Mouse (Mus musculus) heart, postnatal 36 days (tissue): Measurements from ENCODE around the gene Cdkl3. TPM values are rescaled to one million over a fixed set of nuclear protein-coding genes. Genes with fewer than 3 reads are reported as not detected.
"Not testable (repeated sequence)": the region's sequence is repeated elsewhere in the genome, so short reads cannot be mapped to it uniquely, and the experiment has no call there.

Experiments used
- DNase-seq, 2 experiments: peaks; one replicate each; pipeline ENCODE4 v3.0.0; 2021 to 2022
- intact Hi-C: fragments of 180-260 bp; cut with DNase I; formaldehyde crosslinking; loops from one replicate; pipeline ENCODE4 v1.15.1; 2025
- microRNA-seq, 2 experiments: library from miRNA; unstranded; fragments of <30 nt; microRNA quantifications; one replicate each; pipeline ENCODE4 v1.2.0; 2021; ENCODE audit warnings: borderline number of aligned reads in 2 of 2
- total RNA-seq, 2 experiments: library from RNA; stranded (reverse); gene quantifications; 2 replicates each; pipeline ENCODE4 v1.2.3; 2021

Gene Cdkl3
- total RNA-seq, 2 experiments from 2014 or later, result 5.5 to 5.7 TPM

GRCm38 (mm10) chr11:52106438-52106837 is 102.4 kb downstream of the Cdkl3 start:
- intact Hi-C loops, result no loop called here
- no peak for DNase-seq

GRCm38 (mm10) chr11:52108796-52109195 is 104.8 kb downstream of the Cdkl3 start:
- intact Hi-C loops, result no loop called here
- DNase-seq, result no peak

- no peak for DNase-seq
- intact Hi-C loops, result no loop called here
Measured at GRCm38 (mm10) chr11:52109421-52109820, 105.4 kb downstream of the Cdkl3 start.

GRCm38 (mm10) chr11:52115479-52115878 is 111.5 kb downstream of the Cdkl3 start:
- DNase-seq, result no peak
- intact Hi-C loops, result no loop called here

- intact Hi-C loops, DNase-seq: not testable (repeated sequence)
Measured at GRCm38 (mm10) chr11:52116117-52116516, 112.1 kb downstream of the Cdkl3 start.

GRCm38 (mm10) chr11:52117156-52117555 is 113.1 kb downstream of the Cdkl3 start:
- intact Hi-C loops, result no loop called here
- no peak for DNase-seq

- DNase-seq, result not testable (repeated sequence)
- intact Hi-C loops, result loop anchor here (5.0 kb wide), 1 partner anchor 58 kb away; no protein-coding TSS in a partner anchor
Measured at GRCm38 (mm10) chr11:52120415-52120814, 116.4 kb downstream of the Cdkl3 start.

- DNase-seq, result no peak
- intact Hi-C loops, result loop anchor here (5.0 kb wide), 1 partner anchor 60 kb away; no protein-coding TSS in a partner anchor
Measured at GRCm38 (mm10) chr11:52122045-52122444, 118.0 kb downstream of the Cdkl3 start.

- DNase-seq, result no peak
- intact Hi-C loops, result loop anchor here (5.0 kb wide), 1 partner anchor 62 kb away; no protein-coding TSS in a partner anchor
Measured at GRCm38 (mm10) chr11:52124468-52124867, 120.4 kb downstream of the Cdkl3 start.

GRCm38 (mm10) chr11:52127169-52127568 is 123.1 kb downstream of the Cdkl3 start:
- no peak for DNase-seq
- intact Hi-C loops, result no loop called here

GRCm38 (mm10) chr11:52127760-52128159 is 123.7 kb downstream of the Cdkl3 start:
- DNase-seq, result no peak

GRCm38 (mm10) chr11:52128316-52129061 is 124.5 kb downstream of the Cdkl3 start:
- intact Hi-C loops, result no loop called here
- DNase-seq, result no peak

More at GRCm38 (mm10) chr11:52127760-52128159, 123.7 kb downstream of the Cdkl3 start:
- intact Hi-C loops, result no loop called here

- intact Hi-C loops, result no loop called here
- DNase-seq, result no peak
Measured at GRCm38 (mm10) chr11:52129171-52129570, 125.2 kb downstream of the Cdkl3 start.

- peak; percentile 22 to 30 for DNase-seq
- intact Hi-C loops, result no loop called here
Measured at GRCm38 (mm10) chr11:52129621-52130450, 125.8 kb downstream of the Cdkl3 start.

GRCm38 (mm10) chr11:52130451-52131068 is 126.5 kb downstream of the Cdkl3 start:
- DNase-seq, result no peak
- intact Hi-C loops, result no loop called here

Small RNA genes lying within 50 kb of the gene (microRNA-seq; reads per million reads assigned to microRNA genes)
- gene Gm24157 (0 reads per million in 2 experiments), gene Mir3061 (12.3 to 13.5 reads per million in 2 experiments)

Other genes with a start within 250 kb of the Cdkl3 start
- 10 to 100 TPM; 16.4 to 16.7 TPM for gene Sec24a, start 240.6 kb upstream of the Cdkl3 start, total RNA-seq
- 100 to 1,000 TPM; 127 to 135 TPM for gene Sar1b, start 240.5 kb upstream of the Cdkl3 start, total RNA-seq
- 10 to 100 TPM in 1 of 2 experiments, 1 to 10 TPM in 1; 9.2 to 11.1 TPM for gene Jade2, start 146.6 kb upstream of the Cdkl3 start, total RNA-seq
- gene Cdkn2aipnl, start 36.6 kb upstream of the Cdkl3 start, total RNA-seq, result 10 to 100 TPM in 1 of 2 experiments, 1 to 10 TPM in 1; 9.7 to 10.7 TPM
- gene Ube2b, start 3.5 kb upstream of the Cdkl3 start, total RNA-seq, result 100 to 1,000 TPM; 297 to 317 TPM
- gene Ppp2ca, start 94.5 kb downstream of the Cdkl3 start, total RNA-seq, result 10 to 100 TPM; 52.5 to 55.2 TPM
- not detected for gene Olfr1373, start 141.3 kb downstream of the Cdkl3 start, total RNA-seq
- not detected for gene Olfr1371, start 209.8 kb downstream of the Cdkl3 start, total RNA-seq
- 100 to 1,000 TPM; 241 to 246 TPM for gene Skp1a, start 227.8 kb downstream of the Cdkl3 start, total RNA-seq